ENCODE assay signal across 8 mouse cellular contexts in the genomic region with DNA sequence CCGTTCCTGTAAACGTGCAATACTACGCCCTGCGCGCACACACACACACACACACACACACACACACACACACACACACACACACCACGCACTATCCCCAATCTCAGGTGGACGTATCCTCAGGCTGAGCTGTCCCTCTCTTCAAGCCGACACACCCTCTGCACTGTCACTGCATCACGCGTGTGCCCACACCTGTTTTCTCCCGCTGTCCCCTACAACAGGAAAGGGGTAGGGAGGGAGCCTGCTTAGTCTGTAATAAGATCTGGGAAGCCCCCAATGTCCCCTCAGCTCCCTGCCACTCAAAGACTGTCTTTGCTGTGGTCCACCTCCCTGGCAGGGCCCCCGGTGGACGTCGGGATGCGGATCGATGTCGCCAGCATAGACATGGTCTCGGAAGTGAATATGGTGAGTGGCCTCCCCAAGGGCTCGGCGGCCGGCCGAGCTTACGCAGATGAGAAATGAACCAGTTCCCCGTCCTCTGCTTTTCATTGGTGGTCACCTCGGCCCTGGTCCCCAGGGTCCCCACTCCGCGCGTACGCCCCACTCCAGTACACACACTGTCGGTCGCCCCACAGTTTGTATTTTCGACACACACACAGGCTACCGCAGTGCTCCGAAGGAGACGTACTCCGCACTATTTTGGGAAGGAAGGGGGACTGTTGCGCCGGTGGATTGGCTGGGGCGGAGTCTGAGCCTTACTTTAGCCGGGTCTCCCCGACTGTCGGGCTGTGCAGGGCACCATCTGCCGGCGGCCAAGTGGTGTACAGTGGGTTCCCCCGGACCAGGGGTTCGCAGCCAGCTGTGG. TPM values are rescaled to one million over a fixed set of nuclear protein-coding genes. Genes with fewer than 3 reads are reported as not detected.
DNase-seq lines count a peak whose midpoint lies in the region; ATAC-seq and TF ChIP-seq lines count a peak whose summit lies in the region.

No protein-coding gene starts in this region.

- peak; percentile 65 for DNase-seq in adrenal gland, postnatal 14 days
- peak; percentile 8 for DNase-seq in gastrocnemius, postnatal 25 days
- peak; percentile 80 for DNase-seq in intestine, embryonic 14.5 days (ENCODE audit: low spot score)
- peak; percentile 76 to 78 for DNase-seq in left cerebral cortex, postnatal 25 days (ENCODE audit: low spot score in 2 of 2)
- no peak for DNase-seq in spleen, adult 12 weeks (ENCODE audit: low spot score)

- H3K9ac ChIP-seq in intestine, embryonic 14.5 days (ENCODE audit: low read length), result peak overlapping the region; percentile 21
- peak overlapping the region; percentile 53 for H3K9ac ChIP-seq in midbrain, embryonic 12.5 days (replicated peaks)
- peak overlapping the region; percentile 70 for H3K9ac ChIP-seq in stomach, embryonic 16.5 days (ENCODE audit: low read length)

- 0 out of 2 replicates have a peak, but pooled peaks have one; percentile 1 for TF ChIP-seq CTCF in cortical plate, adult 2 months (IDR thresholded peaks at IDR 0.05; ENCODE audit: extremely low read depth, insufficient read depth, low read length)

- H3K27ac ChIP-seq in cortical plate, adult 2 months (ENCODE audit: insufficient read depth, low read length), result peak overlapping the region; percentile 7
- H3K27ac ChIP-seq in intestine, embryonic 14.5 days (ENCODE audit: low read depth), result no peak overlapping the region
- no peak overlapping the region for H3K27ac ChIP-seq in midbrain, embryonic 12.5 days (replicated peaks)
- no peak overlapping the region for H3K27ac ChIP-seq in stomach, embryonic 16.5 days (ENCODE audit: low read length)

- no peaks in the 10 kb centered on the region for H3K4me1 ChIP-seq in cortical plate, adult 2 months (ENCODE audit: control insufficient read depth, insufficient read depth, low read length)
- H3K4me1 ChIP-seq in intestine, embryonic 14.5 days (replicated peaks; ENCODE audit: control insufficient read depth, insufficient read depth, low read length), result no peaks in the 10 kb centered on the region
- H3K4me1 ChIP-seq in midbrain, embryonic 12.5 days, result peaks cover 4% of the 10 kb centered on the region
- no peaks in the 10 kb centered on the region for H3K4me1 ChIP-seq in stomach, embryonic 16.5 days (ENCODE audit: control insufficient read depth, insufficient read depth, low read length)

- peak overlapping the region; percentile 82 for H3K4me3 ChIP-seq in cortical plate, adult 2 months (ENCODE audit: insufficient read depth, low read length)
- H3K4me3 ChIP-seq in intestine, embryonic 14.5 days (ENCODE audit: low read depth, low read length), result peak overlapping the region; percentile 45
- H3K4me3 ChIP-seq in midbrain, embryonic 12.5 days, result peak overlapping the region; percentile 60
- H3K4me3 ChIP-seq in stomach, embryonic 16.5 days (replicated peaks; ENCODE audit: low read length), result peak overlapping the region; percentile 54

- intact Hi-C loops in left cerebral cortex, postnatal 25 days (cut with DNase I), result loop anchor here (2.0 to 10.0 kb wide), 2 partner anchors 44 to 196 kb away; no protein-coding TSS in a partner anchor

- no peaks in the 10 kb centered on the region for H3K36me3 ChIP-seq in intestine, embryonic 14.5 days (ENCODE audit: control insufficient read depth, insufficient read depth, low read length)
- H3K36me3 ChIP-seq in midbrain, embryonic 12.5 days, result no peaks in the 10 kb centered on the region
- no peaks in the 10 kb centered on the region for H3K36me3 ChIP-seq in stomach, embryonic 16.5 days (ENCODE audit: control insufficient read depth, insufficient read depth, low read length)

- WGBS in intestine, embryonic 14.5 days, result under 1% methylated on average over 46 of the region's 46 CpGs
- WGBS in midbrain, embryonic 12.5 days, result under 1% methylated on average over 46 of the region's 46 CpGs
- WGBS in stomach, embryonic 16.5 days, result under 1% methylated on average over 46 of the region's 46 CpGs

- peak; percentile 88 for ATAC-seq in intestine, embryonic 14.5 days (replicated peaks; ENCODE audit: low FRiP score, low TSS enrichment, low read depth)
- ATAC-seq in midbrain, embryonic 12.5 days (ENCODE audit: low FRiP score, low read depth), result peak; percentile 94
- ATAC-seq in stomach, embryonic 16.5 days (ENCODE audit: insufficient read depth, low FRiP score), result peak; percentile 93

- H3K4me2 ChIP-seq in intestine, embryonic 14.5 days (ENCODE audit: low read length), result peak overlapping the region; percentile 69
- peak overlapping the region; percentile 92 for H3K4me2 ChIP-seq in midbrain, embryonic 12.5 days (replicated peaks)
- H3K4me2 ChIP-seq in stomach, embryonic 16.5 days (ENCODE audit: low read depth, low read length), result peak overlapping the region; percentile 83

- peak; percentile 45; the same call in 1 of the 2 replicates for TF ChIP-seq POLR2A in cortical plate, adult 2 months (IDR thresholded peaks at IDR 0.05; ENCODE audit: extremely low read depth, insufficient read depth, low read length)

- no peaks in the 10 kb centered on the region for H3K9me3 ChIP-seq in intestine, embryonic 14.5 days (ENCODE audit: control insufficient read depth, low read length)
- no peaks in the 10 kb centered on the region for H3K9me3 ChIP-seq in midbrain, embryonic 12.5 days
- no peaks in the 10 kb centered on the region for H3K9me3 ChIP-seq in stomach, embryonic 16.5 days (replicated peaks; ENCODE audit: control insufficient read depth, low read length)

- no peaks in the 10 kb centered on the region for H3K27me3 ChIP-seq in intestine, embryonic 14.5 days (replicated peaks; ENCODE audit: control insufficient read depth, insufficient read depth, low read length)
- no peaks in the 10 kb centered on the region for H3K27me3 ChIP-seq in midbrain, embryonic 12.5 days
- no peaks in the 10 kb centered on the region; the same call in none of the 2 replicates for H3K27me3 ChIP-seq in stomach, embryonic 16.5 days (ENCODE audit: control insufficient read depth, insufficient read depth, low read length)

RNA-seq across cellular contexts. Expression of a gene that starts 42.6 kb away (rescaled TPM):
- total RNA-seq in adrenal gland, postnatal 14 days (2021), result 0.11 and 0.23 TPM in 2 replicates
- polyA plus RNA-seq in cortical plate, adult 2 months (2012; rRNA removed), result 55.4 and 56.4 TPM in 2 replicates
- total RNA-seq in gastrocnemius, postnatal 25 days (2021), result not detected
- polyA plus RNA-seq in intestine, embryonic 14.5 days (2014; fragmentation: Nextera tagmentation; extraction: Ambion mirVana), result 1.5 and 3.1 TPM in 2 replicates
- total RNA-seq in left cerebral cortex, postnatal 25 days (2021), result 100 to 1,000 TPM in 1 of 2 experiments, 10 to 100 TPM in 1; 97.4 to 116 TPM
- 2.2 and 2.9 TPM in 2 replicates for polyA plus RNA-seq in midbrain, embryonic 12.5 days (2016; fragmentation: Nextera tagmentation; extraction: Ambion mirVana)
- 5.7 and 7.3 TPM in 2 replicates for polyA plus RNA-seq in stomach, embryonic 16.5 days (2015; fragmentation: Nextera tagmentation; extraction: Ambion mirVana)

RNA-seq across cellular contexts. Expression of a gene that starts 42.8 kb away (rescaled TPM):
- 0.08 and 0.33 TPM in 2 replicates for total RNA-seq in adrenal gland, postnatal 14 days (2021)
- 19.9 and 21.7 TPM in 2 replicates for polyA plus RNA-seq in cortical plate, adult 2 months (2012; rRNA removed)
- not detected for total RNA-seq in gastrocnemius, postnatal 25 days (2021)
- polyA plus RNA-seq in intestine, embryonic 14.5 days (2014; fragmentation: Nextera tagmentation; extraction: Ambion mirVana), result 0.43 and 1.0 TPM in 2 replicates
- 10 to 100 TPM; 88.3 to 97.0 TPM for total RNA-seq in left cerebral cortex, postnatal 25 days (2021)
- 2.1 and 2.3 TPM in 2 replicates for polyA plus RNA-seq in midbrain, embryonic 12.5 days (2016; fragmentation: Nextera tagmentation; extraction: Ambion mirVana)
- polyA plus RNA-seq in stomach, embryonic 16.5 days (2015; fragmentation: Nextera tagmentation; extraction: Ambion mirVana), result 0.92 TPM in 2 replicates
